Mouse (Mus musculus): ENCODE data around the gene Nabp1. TPM values are rescaled to one million over a fixed set of nuclear protein-coding genes. Genes with fewer than 3 reads are reported as not detected.

The Nabp1 gene
- total and polyA plus RNA-seq, 2 experiments from 2014 or later, result 3.1 to 4.1 TPM

DNA sequence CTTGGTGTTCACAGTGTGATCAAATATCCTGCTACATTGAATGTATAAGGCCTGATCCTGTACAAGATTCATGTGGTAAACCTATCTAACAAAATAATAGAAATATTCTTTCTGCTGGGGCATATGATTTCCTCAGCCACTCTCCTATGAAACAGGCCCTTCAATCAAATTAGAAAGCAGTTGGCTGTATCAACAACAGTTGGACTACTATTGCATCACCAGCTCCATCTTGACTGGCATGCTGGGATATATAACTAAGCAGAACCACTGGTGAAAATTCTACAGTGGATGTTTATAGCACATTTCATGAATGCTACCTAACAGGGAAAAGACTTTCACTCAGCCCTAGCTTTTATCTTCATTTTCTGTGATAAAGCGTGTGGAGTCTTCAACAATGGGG is 17.9 kb upstream of the Nabp1 start:
- Histone ChIP-seq H3K36me3 (ENCODE audit: insufficient read depth, low read length) (no peaks in the 10 kb centered on the region), H3K9ac (replicated peaks; ENCODE audit: low read length) (no peak overlapping the region), H3K4me2 (ENCODE audit: low read depth, low read length) (no peak overlapping the region), H3K9me3 (ENCODE audit: low read length) (no peaks in the 10 kb centered on the region), H3K4me1 (ENCODE audit: insufficient read depth, low read length) (no peaks in the 10 kb centered on the region), H3K27me3 (ENCODE audit: insufficient read depth, low read length) (no peaks in the 10 kb centered on the region), H3K27ac (no peak overlapping the region), H3K4me3 (ENCODE audit: low read length) (no peak overlapping the region)
- no peak for TF ChIP-seq CTCF (IDR thresholded peaks at IDR 0.05; ENCODE audit: low read depth)
- no peak for DNase-seq (ENCODE audit: low spot score)
- WGBS, result 93% methylated on average over 1 of the region's 1 CpGs
- no peak for ATAC-seq

GRCm38 (mm10) chr1:51493592-51494307 is 15.5 kb upstream of the Nabp1 start:
- TF ChIP-seq CTCF (IDR thresholded peaks at IDR 0.05; ENCODE audit: low read depth), result no peak
- H3K27me3 ChIP-seq (ENCODE audit: insufficient read depth, low read length), result no peaks in the 10 kb centered on the region
- no peak for ATAC-seq
- H3K4me3 ChIP-seq (ENCODE audit: low read length), result no peak overlapping the region
- H3K9me3 ChIP-seq (ENCODE audit: low read length), result no peaks in the 10 kb centered on the region
- H3K9ac ChIP-seq (replicated peaks; ENCODE audit: low read length), result no peak overlapping the region
- H3K4me1 ChIP-seq (ENCODE audit: insufficient read depth, low read length), result no peaks in the 10 kb centered on the region
- H3K4me2 ChIP-seq (ENCODE audit: low read depth, low read length), result no peak overlapping the region
- H3K27ac ChIP-seq, result no peak overlapping the region
- DNase-seq (ENCODE audit: low spot score), result no peak
- 91% methylated on average over 7 of the region's 7 CpGs for WGBS
- H3K36me3 ChIP-seq (ENCODE audit: insufficient read depth, low read length), result no peaks in the 10 kb centered on the region

DNA sequence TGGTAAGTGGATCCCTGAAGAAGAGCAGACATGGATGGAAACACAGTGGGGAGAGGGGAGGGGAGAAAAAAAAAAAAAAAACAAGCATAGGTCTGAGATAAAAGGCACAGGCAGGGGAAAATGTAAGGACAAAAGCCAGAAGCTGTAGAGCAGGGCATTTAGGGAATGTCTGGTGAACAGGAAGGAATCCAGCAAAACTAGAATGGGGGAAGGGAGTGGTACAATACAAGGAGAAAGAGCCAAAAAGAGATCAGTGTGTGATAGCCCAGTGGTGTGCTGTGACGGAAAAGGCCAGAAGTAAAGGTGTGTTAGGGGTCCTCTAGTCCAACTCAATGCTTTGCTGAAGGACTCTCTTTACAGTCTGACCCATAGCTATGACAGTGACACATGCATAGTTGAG is 8.1 kb upstream of the Nabp1 start:
- Histone ChIP-seq H3K4me3 (ENCODE audit: low read length) (no peak overlapping the region), H3K27ac (no peak overlapping the region), H3K36me3 (ENCODE audit: insufficient read depth, low read length) (no peaks in the 10 kb centered on the region), H3K27me3 (ENCODE audit: insufficient read depth, low read length) (no peaks in the 10 kb centered on the region), H3K9ac (replicated peaks; ENCODE audit: low read length) (no peak overlapping the region), H3K4me2 (ENCODE audit: low read depth, low read length) (no peak overlapping the region), H3K4me1 (ENCODE audit: insufficient read depth, low read length) (no peaks in the 10 kb centered on the region), H3K9me3 (ENCODE audit: low read length) (no peaks in the 10 kb centered on the region)
- no peak for TF ChIP-seq CTCF (IDR thresholded peaks at IDR 0.05; ENCODE audit: low read depth)
- WGBS, result 92% methylated on average over 1 of the region's 1 CpGs
- DNase-seq (ENCODE audit: low spot score), result no peak
- no peak for ATAC-seq

GRCm38 (mm10) chr1:51480386-51480785 is 2.2 kb upstream of the Nabp1 start:
- H3K4me1 ChIP-seq (ENCODE audit: insufficient read depth, low read length), result no peaks in the 10 kb centered on the region
- no peak overlapping the region for H3K9ac ChIP-seq (replicated peaks; ENCODE audit: low read length)
- H3K36me3 ChIP-seq (ENCODE audit: insufficient read depth, low read length), result no peaks in the 10 kb centered on the region
- ATAC-seq, result no peak
- no peaks in the 10 kb centered on the region for H3K27me3 ChIP-seq (ENCODE audit: insufficient read depth, low read length)
- no peak overlapping the region for H3K4me2 ChIP-seq (ENCODE audit: low read depth, low read length)
- DNase-seq (ENCODE audit: low spot score), result no peak
- no peaks in the 10 kb centered on the region for H3K9me3 ChIP-seq (ENCODE audit: low read length)
- no peak for TF ChIP-seq CTCF (IDR thresholded peaks at IDR 0.05; ENCODE audit: low read depth)
- no peak overlapping the region for H3K4me3 ChIP-seq (ENCODE audit: low read length)
- H3K27ac ChIP-seq, result no peak overlapping the region

DNA sequence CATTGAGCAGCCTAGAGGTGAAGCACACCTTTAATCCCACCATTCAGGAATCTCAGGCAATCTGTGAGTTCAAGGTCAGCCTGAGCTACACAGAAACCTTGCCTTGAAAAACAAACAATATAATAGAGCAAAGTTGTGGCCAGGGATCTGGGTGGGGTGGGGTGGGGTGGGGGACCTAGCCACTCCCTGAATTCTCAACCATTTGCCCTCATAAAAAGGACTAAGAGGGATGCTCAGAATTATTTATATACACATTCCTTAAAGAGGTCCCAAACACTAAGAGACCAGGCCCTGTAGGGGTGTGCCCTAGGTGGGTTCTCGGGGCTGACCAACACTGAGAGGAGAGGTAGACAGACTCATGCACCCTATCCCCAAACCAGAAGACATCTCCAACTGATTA is 1.5 kb upstream of the Nabp1 start:
- Histone ChIP-seq H3K27me3 (ENCODE audit: insufficient read depth, low read length) (no peaks in the 10 kb centered on the region), H3K36me3 (ENCODE audit: insufficient read depth, low read length) (no peaks in the 10 kb centered on the region), H3K9ac (replicated peaks; ENCODE audit: low read length) (no peak overlapping the region), H3K4me1 (ENCODE audit: insufficient read depth, low read length) (no peaks in the 10 kb centered on the region), H3K27ac (no peak overlapping the region), H3K4me2 (ENCODE audit: low read depth, low read length) (no peak overlapping the region), H3K9me3 (ENCODE audit: low read length) (no peaks in the 10 kb centered on the region), H3K4me3 (ENCODE audit: low read length) (no peak overlapping the region)
- no peak for DNase-seq (ENCODE audit: low spot score)
- ATAC-seq, result no peak
- WGBS, result 84% methylated on average over 1 of the region's 1 CpGs
- TF ChIP-seq CTCF (IDR thresholded peaks at IDR 0.05; ENCODE audit: low read depth), result no peak

- H3K36me3 ChIP-seq (ENCODE audit: insufficient read depth, low read length), result no peaks in the 10 kb centered on the region
- H3K9me3 ChIP-seq (ENCODE audit: low read length), result no peaks in the 10 kb centered on the region
- no peaks in the 10 kb centered on the region for H3K27me3 ChIP-seq (ENCODE audit: insufficient read depth, low read length)
- H3K27ac ChIP-seq, result peak overlapping the region; percentile 68
- 87% methylated on average over 1 of the region's 1 CpGs for WGBS
- no peak for DNase-seq (ENCODE audit: low spot score)
- H3K4me2 ChIP-seq (ENCODE audit: low read depth, low read length), result peak overlapping the region; percentile 98
- peak overlapping the region; percentile 58; the same call in 1 of the 2 replicates for H3K9ac ChIP-seq (replicated peaks; ENCODE audit: low read length)
- ATAC-seq, result no peak
- peak overlapping the region; percentile 71 for H3K4me3 ChIP-seq (ENCODE audit: low read length)
- TF ChIP-seq CTCF (IDR thresholded peaks at IDR 0.05; ENCODE audit: low read depth), result no peak
- H3K4me1 ChIP-seq (ENCODE audit: insufficient read depth, low read length), result no peaks in the 10 kb centered on the region
Observed at GRCm38 (mm10) chr1:51479027-51479329, 753 bp upstream of the Nabp1 start.

DNA sequence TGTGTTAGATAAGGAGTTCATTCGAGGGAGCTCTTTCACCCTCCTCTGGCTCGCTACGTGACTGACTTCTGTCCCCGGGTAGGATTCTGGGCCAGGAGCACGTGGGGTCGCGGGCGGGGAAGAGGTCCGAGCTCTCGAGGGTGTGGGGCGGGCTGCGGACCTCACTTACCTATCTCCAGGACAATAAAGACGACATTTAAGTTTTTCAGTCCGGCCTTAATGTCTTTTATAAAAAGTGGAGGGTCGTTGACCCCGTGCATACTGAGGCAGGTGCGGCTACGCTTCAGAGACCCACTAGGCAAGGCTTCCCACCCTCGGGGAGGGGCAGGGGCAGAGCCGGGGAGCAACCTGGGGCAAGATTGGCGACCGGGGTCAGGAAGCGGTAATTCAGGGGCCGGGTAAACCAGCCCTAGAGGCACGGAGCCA is 556 bp downstream of the Nabp1 start:
- no peak for TF ChIP-seq CTCF (IDR thresholded peaks at IDR 0.05; ENCODE audit: low read depth)
- WGBS, result 0% methylated on average over 25 of the region's 25 CpGs
- Histone ChIP-seq H3K36me3 (ENCODE audit: insufficient read depth, low read length) (no peaks in the 10 kb centered on the region), H3K27ac (no peak overlapping the region; the same call in 1 of the 2 replicates), H3K9me3 (ENCODE audit: low read length) (no peaks in the 10 kb centered on the region), H3K4me3 (ENCODE audit: low read length) (peak overlapping the region; percentile 71), H3K4me2 (ENCODE audit: low read depth, low read length) (peak overlapping the region; percentile 98), H3K27me3 (ENCODE audit: insufficient read depth, low read length) (no peaks in the 10 kb centered on the region), H3K4me1 (ENCODE audit: insufficient read depth, low read length) (no peaks in the 10 kb centered on the region), H3K9ac (replicated peaks; ENCODE audit: low read length) (peak overlapping the region; percentile 58)
- peak; percentile 3 for DNase-seq (ENCODE audit: low spot score)
- ATAC-seq, result peak; percentile 36

Data from hindbrain, postnatal 0 days (tissue).